Mouse (Mus musculus) megakaryocyte, embryonic 14.5 days (primary cell): ENCODE measurements at regions not wholly inside any gene's neighbourhood (a gene's known extent, or its start where the extent isn't known, plus 50 kb on each side); places are given as distances from the start of the nearest gene placed in this dataset.

Experiments used
- H3K27me3 ChIP-seq: replicated peaks from 2 replicates; pipeline ENCODE3; 2012; ENCODE audit warnings: inconsistent platforms
- H3K36me3 ChIP-seq: replicated peaks from 2 replicates; pipeline ENCODE3; 2012; ENCODE audit warnings: low read length, inconsistent platforms, mixed read lengths
- H3K4me1 ChIP-seq: 2 replicates; pipeline ENCODE4 v1.6.1; 2012; ENCODE audit warnings: inconsistent platforms
- H3K4me3 ChIP-seq: replicated peaks from 2 replicates; pipeline ENCODE3; 2012; ENCODE audit warnings: moderate library complexity, mild to moderate bottlenecking, inconsistent platforms
- H3K9me3 ChIP-seq: 2 replicates; pipeline ENCODE4 v1.6.1; 2012; ENCODE audit warnings: inconsistent platforms
- FLI1 ChIP-seq: IDR thresholded peaks from 2 replicates; pipeline ENCODE4 v1.6.1; 2012; ENCODE audit warnings: low read length, inconsistent platforms, mixed read lengths
- GATA1 ChIP-seq: IDR thresholded peaks from 3 replicates; pipeline ENCODE4 v1.6.1; 2012; ENCODE audit warnings: mixed read lengths, low read length, inconsistent platforms, borderline replicate concordance

- Histone ChIP-seq H3K4me3 (no peak overlapping the region), H3K27me3 (no peaks in the 10 kb centered on the region), H3K36me3 (no peaks in the 10 kb centered on the region), H3K9me3 (no peaks in the 10 kb centered on the region), H3K4me1 (no peaks in the 10 kb centered on the region)
- TF ChIP-seq FLI1: no peak
- TF ChIP-seq GATA1: no peak
These were observed 206.2 kb downstream of the Mreg start for GRCm38 (mm10) chr1:72005956-72006355.

GRCm38 (mm10) chr1:72005550-72005949 lies 206.6 kb downstream of the Mreg start:
- Histone ChIP-seq H3K4me3 (no peak overlapping the region), H3K27me3 (no peaks in the 10 kb centered on the region), H3K36me3 (no peaks in the 10 kb centered on the region), H3K9me3 (no peaks in the 10 kb centered on the region), H3K4me1 (no peaks in the 10 kb centered on the region)
- no peak for TF ChIP-seq GATA1
- TF ChIP-seq FLI1: no peak

GRCm38 (mm10) chr1:72003424-72004278 lies 208.5 kb downstream of the Mreg start:
- TF ChIP-seq GATA1: no peak
- TF ChIP-seq FLI1: no peak
- H3K4me3 ChIP-seq: no peak overlapping the region
- H3K36me3 ChIP-seq: no peaks in the 10 kb centered on the region
- H3K4me1 ChIP-seq: no peaks in the 10 kb centered on the region
- H3K9me3 ChIP-seq: no peaks in the 10 kb centered on the region
- no peaks in the 10 kb centered on the region for H3K27me3 ChIP-seq

GRCm38 (mm10) chr1:72002471-72003116 lies 209.5 kb downstream of the Mreg start:
- Histone ChIP-seq H3K4me3 (no peak overlapping the region), H3K36me3 (no peaks in the 10 kb centered on the region)
- TF ChIP-seq FLI1 (no peak), GATA1 (no peak)

GRCm38 (mm10) chr1:72000741-72001140 lies 211.4 kb downstream of the Mreg start:
- TF ChIP-seq FLI1 (no peak), GATA1 (no peak)
- H3K4me3 ChIP-seq: no peak overlapping the region

More at GRCm38 (mm10) chr1:72002471-72003116, 209.5 kb downstream of the Mreg start:
- Histone ChIP-seq H3K9me3 (no peaks in the 10 kb centered on the region), H3K4me1 (no peaks in the 10 kb centered on the region), H3K27me3 (no peaks in the 10 kb centered on the region)

GRCm38 (mm10) chr1:71996828-71997227 lies 215.3 kb downstream of the Mreg start:
- no peak overlapping the region for H3K4me3 ChIP-seq
- no peaks in the 10 kb centered on the region for H3K27me3 ChIP-seq
- no peaks in the 10 kb centered on the region; the same call in 1 of the 2 replicates for H3K9me3 ChIP-seq
- no peaks in the 10 kb centered on the region for H3K36me3 ChIP-seq
- H3K4me1 ChIP-seq: no peaks in the 10 kb centered on the region
- TF ChIP-seq GATA1 (no peak), FLI1 (no peak)

More at GRCm38 (mm10) chr1:72000741-72001140, 211.4 kb downstream of the Mreg start:
- no peaks in the 10 kb centered on the region for H3K36me3 ChIP-seq
- H3K9me3 ChIP-seq: no peaks in the 10 kb centered on the region; the same call in 1 of the 2 replicates
- no peaks in the 10 kb centered on the region for H3K27me3 ChIP-seq
- H3K4me1 ChIP-seq: no peaks in the 10 kb centered on the region

GRCm38 (mm10) chr1:71996234-71996619 lies 215.9 kb downstream of the Mreg start:
- Histone ChIP-seq H3K4me3 (no peak overlapping the region), H3K36me3 (no peaks in the 10 kb centered on the region), H3K9me3 (no peaks in the 10 kb centered on the region; the same call in 1 of the 2 replicates), H3K4me1 (no peaks in the 10 kb centered on the region), H3K27me3 (no peaks in the 10 kb centered on the region)
- TF ChIP-seq FLI1: no peak
- TF ChIP-seq GATA1: no peak

- H3K27me3 ChIP-seq: no peaks in the 10 kb centered on the region
- no peaks in the 10 kb centered on the region for H3K4me1 ChIP-seq
- no peak overlapping the region for H3K4me3 ChIP-seq
- H3K9me3 ChIP-seq: no peaks in the 10 kb centered on the region; the same call in 1 of the 2 replicates
- TF ChIP-seq GATA1 (no peak), FLI1 (no peak)
- H3K36me3 ChIP-seq: no peaks in the 10 kb centered on the region
These were observed 216.4 kb downstream of the Mreg start for GRCm38 (mm10) chr1:71995573-71996233.

GRCm38 (mm10) chr1:71990936-71991335 lies 221.2 kb downstream of the Mreg start:
- TF ChIP-seq FLI1 (no peak), GATA1 (no peak)
- Histone ChIP-seq H3K4me1 (no peaks in the 10 kb centered on the region), H3K27me3 (no peaks in the 10 kb centered on the region), H3K36me3 (no peaks in the 10 kb centered on the region), H3K9me3 (no peaks in the 10 kb centered on the region), H3K4me3 (no peak overlapping the region)

- no peaks in the 10 kb centered on the region for H3K9me3 ChIP-seq
- H3K4me1 ChIP-seq: no peaks in the 10 kb centered on the region
- H3K27me3 ChIP-seq: no peaks in the 10 kb centered on the region
- no peaks in the 10 kb centered on the region for H3K36me3 ChIP-seq
- TF ChIP-seq GATA1 (no peak), FLI1 (no peak)
- no peak overlapping the region for H3K4me3 ChIP-seq
These were observed 224.0 kb downstream of the Mreg start for GRCm38 (mm10) chr1:71988086-71988485.
